Mouse (Mus musculus) myocyte (in vitro differentiated cells): ENCODE measurements around the gene Lsmem1.

ENCODE experiments used
- CEBPB ChIP-seq: IDR thresholded peaks from 2 replicates; pipeline ENCODE4 v1.6.1; 2011; ENCODE audit warnings: mild to moderate bottlenecking, moderate library complexity; ENCODE audit not compliant: poor library complexity, insufficient read depth, severe bottlenecking
- E2F4 ChIP-seq: IDR thresholded peaks from one replicate; pipeline ENCODE4 v1.6.1; 2011; ENCODE audit warnings: mild to moderate bottlenecking, control low read depth, moderate library complexity; ENCODE audit not compliant: insufficient read depth
- MAX ChIP-seq: IDR thresholded peaks from one replicate; pipeline ENCODE4 v1.6.1; 2011; ENCODE audit warnings: low read depth, mild to moderate bottlenecking, control low read depth
- MYOD1 ChIP-seq, 3 experiments: IDR thresholded peaks; one replicate each; pipeline ENCODE4 v1.6.1; 2011; ENCODE audit warnings: control low read depth in 2 of 3, low read depth in 2 of 3, mild to moderate bottlenecking in 2 of 3, moderate library complexity in 1 of 3; ENCODE audit not compliant: insufficient read length in 2 of 3, control insufficient read depth in 1 of 3
- MYOG ChIP-seq, 3 experiments: IDR thresholded peaks; one replicate each; pipeline ENCODE4 v1.6.1; 2011; ENCODE audit warnings: control low read depth in 2 of 3, low read depth in 2 of 3, mild to moderate bottlenecking in 2 of 3; ENCODE audit not compliant: insufficient read length in 2 of 3, control insufficient read depth in 1 of 3, insufficient read depth in 1 of 3
- POLR2A ChIP-seq: IDR thresholded peaks from one replicate; pipeline ENCODE4 v1.6.1; 2011; ENCODE audit warnings: low read depth, mild to moderate bottlenecking, control low read depth, moderate library complexity; ENCODE audit not compliant: insufficient read length
- POLR2AphosphoS2 ChIP-seq: IDR thresholded peaks from one replicate; pipeline ENCODE4 v1.6.1; 2011; ENCODE audit warnings: low read depth, control low read depth; ENCODE audit not compliant: insufficient read length
- USF1 ChIP-seq: IDR thresholded peaks from one replicate; pipeline ENCODE4 v1.6.1; 2011; ENCODE audit warnings: low read depth, mild to moderate bottlenecking, control low read depth, moderate library complexity

DNA sequence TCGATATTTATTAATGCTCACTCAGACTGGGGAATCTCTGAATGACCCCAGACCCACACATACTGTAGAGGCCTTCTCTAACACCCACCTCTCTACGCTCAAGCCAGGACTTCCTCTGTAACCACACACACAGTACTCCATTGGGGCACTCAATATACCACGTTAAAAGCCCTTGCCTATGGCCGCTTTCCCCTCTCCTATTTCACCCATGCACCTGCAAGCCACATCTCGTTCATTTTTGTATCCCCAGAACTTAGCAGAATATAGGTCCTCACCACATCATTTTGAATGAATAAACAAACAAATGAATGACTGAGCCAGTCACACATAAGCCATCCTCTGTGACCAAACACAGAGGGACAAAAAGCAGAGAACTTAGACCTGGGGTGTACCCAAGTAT lies 45.6 kb upstream of the Lsmem1 start:
- TF ChIP-seq USF1 (no peak), MYOG (IDR thresholded peaks at IDR 0.05; ENCODE audit: control insufficient read depth in 1 of 3, insufficient read depth in 1 of 3, insufficient read length in 2 of 3, low read depth in 2 of 3) (no peak), CEBPB (no peak), POLR2A (no peak), POLR2AphosphoS2 (no peak), E2F4 (no peak), MYOD1 (IDR thresholded peaks at IDR 0.05; ENCODE audit: control insufficient read depth in 1 of 3, insufficient read length in 2 of 3, low read depth in 2 of 3) (no peak), MAX (no peak)
